Mouse (Mus musculus): ENCODE measurements around the gene Pygo2. TPM values are rescaled to one million over a fixed set of nuclear protein-coding genes. Genes with fewer than 3 reads are reported as not detected.

The Pygo2 gene
- total and polyA plus RNA-seq, 3 experiments = 21.9 to 40.8 (median 29.7) TPM

- H3K9me3 ChIP-seq (replicated peaks; ENCODE audit: low read length) = no peaks in the 10 kb centered on the region
- H3K27me3 ChIP-seq (replicated peaks) = no peaks in the 10 kb centered on the region
- dilution Hi-C loops (cut with MboI; ENCODE audit: extremely low pct_ligation_motif_present, extremely low pct_unique_long_range_greater_than_20kb, low sequenced_read_pairs) = no loop called here
- H3K4me3 ChIP-seq (replicated peaks in 1 of 3; ENCODE audit: low read depth in 2 of 3, low read length in 2 of 3, poor library complexity in 1 of 3) = peak overlapping the region; percentile 51 to 59 (median 54)
- H3K36me3 ChIP-seq (replicated peaks in 1 of 2; ENCODE audit: control insufficient read depth in 1 of 2, insufficient read depth in 1 of 2, low read length in 1 of 2) = peaks cover 4 to 10% of the 10 kb centered on the region in 2 experiments
- H3K4me2 ChIP-seq (ENCODE audit: insufficient read depth, low read depth, poor library complexity, severe bottlenecking) = peak overlapping the region; percentile 79
- TF ChIP-seq ZNF384 (IDR thresholded peaks at IDR 0.05; ENCODE audit: low read depth, low read length) (no peak), JUN (IDR thresholded peaks at IDR 0.05; ENCODE audit: insufficient read depth, low read depth, low read length) (no peak), ZC3H11A (IDR thresholded peaks at IDR 0.05; ENCODE audit: low read depth, low read length) (no peak), E2F4 (IDR thresholded peaks at IDR 0.05; ENCODE audit: insufficient replicate concordance, low read depth, low read length) (no peak), ZKSCAN1 (IDR thresholded peaks at IDR 0.05; ENCODE audit: borderline replicate concordance, low read depth, low read length) (no peak), KAT2A (IDR thresholded peaks at IDR 0.05; ENCODE audit: insufficient replicate concordance, low read length) (peak; percentile 99), ZMIZ1 (IDR thresholded peaks at IDR 0.05; ENCODE audit: low read depth, low read length) (peak; percentile 29; the same call in 1 of the 2 replicates), USF1 (IDR thresholded peaks at IDR 0.05; ENCODE audit: low read depth, low read length) (no peak), ELF1 (IDR thresholded peaks at IDR 0.05; ENCODE audit: low read depth, low read length) (peak; percentile 64), ETS1 (conservative IDR thresholded peaks at IDR 0.05; ENCODE audit: low read depth, low read length) (no peak), EP300 (IDR thresholded peaks at IDR 0.05; ENCODE audit: low read length) (no peak; the same call in 1 of the 2 replicates), MAX (IDR thresholded peaks at IDR 0.05; ENCODE audit: low read length) (no peak), RCOR1 (conservative IDR thresholded peaks at IDR 0.05; ENCODE audit: low read depth, low read length) (0 out of 2 replicates have a peak, but pooled peaks have one; percentile 8), CHD1 (IDR thresholded peaks at IDR 0.05; ENCODE audit: low read depth, low read length) (no peak; the same call in 1 of the 2 replicates), TCF12 (IDR thresholded peaks at IDR 0.05; ENCODE audit: low read depth, low read length) (peak; percentile 48; the same call in 1 of the 2 replicates), UBTF (IDR thresholded peaks at IDR 0.05; ENCODE audit: low read depth, low read length) (no peak), RAD21 (IDR thresholded peaks at IDR 0.05; ENCODE audit: low read depth, low read length) (no peak), SMC3 (IDR thresholded peaks at IDR 0.05; ENCODE audit: low read depth, low read length) (no peak), MAZ (IDR thresholded peaks at IDR 0.05; ENCODE audit: low read depth, low read length) (peak; percentile 86), TBP (conservative IDR thresholded peaks at IDR 0.05; ENCODE audit: low read depth, low read length) (0 out of 2 replicates have a peak, but pooled peaks have one; percentile 54), MXI1 (IDR thresholded peaks at IDR 0.05; ENCODE audit: low read depth, low read length) (peak; percentile 79), NELFE (IDR thresholded peaks at IDR 0.05; ENCODE audit: low read depth, low read length) (peak; percentile 31; the same call in 1 of the 2 replicates), MYC (IDR thresholded peaks at IDR 0.05; ENCODE audit: low read depth, low read length) (peak; percentile 11; the same call in 1 of the 2 replicates), HCFC1 (IDR thresholded peaks at IDR 0.05; ENCODE audit: low read depth, low read length) (peak; percentile 100), MAFK (IDR thresholded peaks at IDR 0.05; ENCODE audit: insufficient replicate concordance, low read length) (no peak), POLR2AphosphoS2 (IDR thresholded peaks at IDR 0.05; ENCODE audit: low read depth, low read length) (no peak), MEF2A (IDR thresholded peaks at IDR 0.05; ENCODE audit: borderline replicate concordance, low read depth, low read length) (peak; percentile 51; the same call in 1 of the 2 replicates), IRF4 (IDR thresholded peaks at IDR 0.05; ENCODE audit: low read depth, low read length) (no peak), PAX5 (IDR thresholded peaks at IDR 0.05; ENCODE audit: low read length) (no peak), USF2 (conservative IDR thresholded peaks at IDR 0.05; ENCODE audit: low read depth, low read length) (no peak), CHD2 (IDR thresholded peaks at IDR 0.05; ENCODE audit: low read length) (no peak; the same call in 1 of the 2 replicates), SIN3A (IDR thresholded peaks at IDR 0.05; ENCODE audit: low read length) (peak; percentile 39; the same call in 1 of the 2 replicates), GABPA (IDR thresholded peaks at IDR 0.05; ENCODE audit: insufficient replicate concordance, low read depth, low read length) (peak; percentile 78; the same call in 1 of the 2 replicates), NRF1 (IDR thresholded peaks at IDR 0.05; ENCODE audit: low read depth, low read length) (no peak; the same call in 1 of the 2 replicates), CTCF (conservative IDR thresholded peaks at IDR 0.05 in 1 of 2, IDR thresholded peaks at IDR 0.05 in 1 of 2; ENCODE audit: low read depth in 2 of 2, low read length in 2 of 2) (no peak), POLR2A (IDR thresholded peaks at IDR 0.05; ENCODE audit: low read depth, low read length) (peak; percentile 68), JUND (conservative IDR thresholded peaks at IDR 0.05; ENCODE audit: low read depth, low read length) (no peak), BHLHE40 (IDR thresholded peaks at IDR 0.05; ENCODE audit: low read depth, low read length) (0 out of 2 replicates have a peak, but pooled peaks have one; percentile 22)
- peak overlapping the region; percentile 97 for H3K9ac ChIP-seq (ENCODE audit: insufficient read depth, low read depth)
- peak; percentile 81 for DNase-seq (ENCODE audit: extremely low read depth)
- in situ Hi-C loops (cut with MboI; ENCODE audit: low pct_ligation_motif_present, low pct_unique_long_range_greater_than_20kb, low sequenced_read_pairs) = no loop called here
- H3K27ac ChIP-seq (ENCODE audit: insufficient read depth, low read depth) = peak overlapping the region; percentile 99
- H3K79me2 ChIP-seq (replicated peaks; ENCODE audit: control insufficient read depth, extremely low read depth, insufficient read depth, poor library complexity, severe bottlenecking) = peaks cover 49% of the 10 kb centered on the region
- H3K4me1 ChIP-seq (ENCODE audit: control insufficient read depth in 1 of 2, insufficient read depth in 2 of 2) = peaks cover 12 to 62% of the 10 kb centered on the region in 2 experiments
Measured at GRCm38 (mm10) chr3:89388901-89389740, 40.9 kb upstream of the Pygo2 start.

Data from CH12.LX (cell line).